Mouse (Mus musculus): ENCODE results near the gene Fam71d. TPM values are rescaled to one million over a fixed set of nuclear protein-coding genes. Genes with fewer than 3 reads are reported as not detected.

Fam71d gene
- total and polyA plus RNA-seq, 3 experiments = not detected

- H3K4me3 ChIP-seq (ENCODE audit: control insufficient read depth in 1 of 2, insufficient read depth in 1 of 2, low read depth in 2 of 2, low read length in 2 of 2) = no peak overlapping the region
- no peaks in the 10 kb centered on the region for H3K9me3 ChIP-seq (replicated peaks; ENCODE audit: insufficient read depth, low read length)
- no peak overlapping the region for H3K27ac ChIP-seq (ENCODE audit: control insufficient read depth, low read depth, low read length)
- TF ChIP-seq GABPA (IDR thresholded peaks at IDR 0.05; ENCODE audit: low read depth, low read length) (no peak), KAT2A (conservative IDR thresholded peaks at IDR 0.05; ENCODE audit: low read depth, low read length) (no peak), ETS1 (IDR thresholded peaks at IDR 0.05; ENCODE audit: low read depth, low read length) (no peak), SIN3A (IDR thresholded peaks at IDR 0.05; ENCODE audit: low read length) (no peak), USF2 (IDR thresholded peaks at IDR 0.05; ENCODE audit: borderline replicate concordance in 1 of 2, insufficient read depth in 1 of 2, low read depth in 1 of 2, low read length in 2 of 2) (no peak), RAD21 (IDR thresholded peaks at IDR 0.05; ENCODE audit: low read depth, low read length) (no peak), RCOR1 (IDR thresholded peaks at IDR 0.05; ENCODE audit: low read depth, low read length) (no peak), MAZ (IDR thresholded peaks at IDR 0.05; ENCODE audit: low read depth, low read length) (no peak), POLR2A (IDR thresholded peaks at IDR 0.05; ENCODE audit: control insufficient read depth in 1 of 2, insufficient read depth in 1 of 2, low read depth in 1 of 2, low read length in 2 of 2, poor library complexity in 1 of 2) (no peak), MAFK (IDR thresholded peaks at IDR 0.05; ENCODE audit: borderline replicate concordance, low read depth, low read length) (no peak), UBTF (IDR thresholded peaks at IDR 0.05; ENCODE audit: borderline replicate concordance, insufficient read depth, low read depth, low read length) (no peak), NRF1 (IDR thresholded peaks at IDR 0.05; ENCODE audit: insufficient read depth, low read depth, low read length, poor library complexity, severe bottlenecking) (no peak), MYC (IDR thresholded peaks at IDR 0.05; ENCODE audit: low read depth, low read length) (no peak), E2F4 (IDR thresholded peaks at IDR 0.05; ENCODE audit: borderline replicate concordance, low read depth, low read length) (no peak), JUND (IDR thresholded peaks at IDR 0.05; ENCODE audit: low read depth, low read length) (no peak), POLR2AphosphoS5 (IDR thresholded peaks at IDR 0.05; ENCODE audit: borderline replicate concordance, low read depth, low read length) (no peak), EP300 (IDR thresholded peaks at IDR 0.05; ENCODE audit: low read depth in 1 of 2, low read length in 2 of 2) (no peak)
- no peaks in the 10 kb centered on the region for H3K27me3 ChIP-seq (ENCODE audit: control insufficient read depth in 1 of 2, insufficient read depth in 2 of 2, low read length in 2 of 2)
- H3K36me3 ChIP-seq (ENCODE audit: control insufficient read depth in 1 of 2, insufficient read depth in 2 of 2, low read length in 2 of 2) = peaks cover 6 to 9% of the 10 kb centered on the region in 2 experiments
- peaks cover 0 to 12% of the 10 kb centered on the region in 2 experiments; a peak in 2 of 4 replicates for H3K4me1 ChIP-seq (ENCODE audit: control insufficient read depth in 1 of 2, insufficient read depth in 2 of 2, low read length in 2 of 2)
- H3K79me2 ChIP-seq (ENCODE audit: control insufficient read depth, insufficient read depth, low read length, poor library complexity) = peaks cover 6% of the 10 kb centered on the region; the same call in 1 of the 2 replicates
- H3K9ac ChIP-seq (ENCODE audit: control insufficient read depth, low read depth, low read length, poor library complexity, severe bottlenecking) = no peak overlapping the region
- DNase-seq (ENCODE audit: low read depth, low spot score) = no peak
These were observed 86.6 kb downstream of the Fam71d start for GRCm38 (mm10) chr12:78777916-78778315.

GRCm38 (mm10) chr12:78778423-78779067 is 87.2 kb downstream of the Fam71d start:
- H3K27ac ChIP-seq (ENCODE audit: control insufficient read depth, low read depth, low read length) = no peak overlapping the region
- H3K79me2 ChIP-seq (ENCODE audit: control insufficient read depth, insufficient read depth, low read length, poor library complexity) = peaks cover 6% of the 10 kb centered on the region; the same call in 1 of the 2 replicates
- no peak overlapping the region for H3K9ac ChIP-seq (ENCODE audit: control insufficient read depth, low read depth, low read length, poor library complexity, severe bottlenecking)
- peaks cover 3 to 6% of the 10 kb centered on the region in 2 experiments for H3K36me3 ChIP-seq (ENCODE audit: control insufficient read depth in 1 of 2, insufficient read depth in 2 of 2, low read length in 2 of 2)
- no peaks in the 10 kb centered on the region for H3K27me3 ChIP-seq (ENCODE audit: control insufficient read depth in 1 of 2, insufficient read depth in 2 of 2, low read length in 2 of 2)
- no peak overlapping the region for H3K4me3 ChIP-seq (ENCODE audit: control insufficient read depth in 1 of 2, insufficient read depth in 1 of 2, low read depth in 2 of 2, low read length in 2 of 2)
- no peaks in the 10 kb centered on the region for H3K9me3 ChIP-seq (replicated peaks; ENCODE audit: insufficient read depth, low read length)
- TF ChIP-seq CHD2 (IDR thresholded peaks at IDR 0.05; ENCODE audit: low read length) = no peak
- no peak for TF ChIP-seq POLR2A (IDR thresholded peaks at IDR 0.05; ENCODE audit: control insufficient read depth in 1 of 2, insufficient read depth in 1 of 2, low read depth in 1 of 2, low read length in 2 of 2, poor library complexity in 1 of 2)
- no peak for TF ChIP-seq TBP (IDR thresholded peaks at IDR 0.05; ENCODE audit: low read depth, low read length)
- TF ChIP-seq MEF2A (IDR thresholded peaks at IDR 0.05; ENCODE audit: extremely low read depth, insufficient replicate concordance, low read depth, low read length, poor library complexity, severe bottlenecking) = no peak
- no peak for TF ChIP-seq EP300 (IDR thresholded peaks at IDR 0.05; ENCODE audit: low read depth in 1 of 2, low read length in 2 of 2)
- no peak for TF ChIP-seq GATA1 (IDR thresholded peaks at IDR 0.05; ENCODE audit: low read depth, low read length)
- no peak for TF ChIP-seq E2F4 (IDR thresholded peaks at IDR 0.05; ENCODE audit: borderline replicate concordance, low read depth, low read length)
- TF ChIP-seq KAT2A (conservative IDR thresholded peaks at IDR 0.05; ENCODE audit: low read depth, low read length) = no peak
- no peak for TF ChIP-seq BHLHE40 (IDR thresholded peaks at IDR 0.05; ENCODE audit: borderline replicate concordance, low read depth, low read length)
- TF ChIP-seq TCF12 (IDR thresholded peaks at IDR 0.05; ENCODE audit: low read depth, low read length) = no peak
- no peak for TF ChIP-seq MYC (IDR thresholded peaks at IDR 0.05; ENCODE audit: low read depth, low read length)
- no peak for TF ChIP-seq MAX (IDR thresholded peaks at IDR 0.05; ENCODE audit: low read length)
- no peak for TF ChIP-seq SIN3A (IDR thresholded peaks at IDR 0.05; ENCODE audit: low read length)
- TF ChIP-seq MYB (IDR thresholded peaks at IDR 0.05; ENCODE audit: low read depth, low read length) = no peak
- no peak for TF ChIP-seq ZC3H11A (IDR thresholded peaks at IDR 0.05; ENCODE audit: low read depth, low read length)
- TF ChIP-seq RAD21 (IDR thresholded peaks at IDR 0.05; ENCODE audit: low read depth, low read length) = no peak
- DNase-seq (ENCODE audit: low read depth, low spot score) = no peak
- peaks cover 0 to 6% of the 10 kb centered on the region in 2 experiments; a peak in 2 of 4 replicates for H3K4me1 ChIP-seq (ENCODE audit: control insufficient read depth in 1 of 2, insufficient read depth in 2 of 2, low read length in 2 of 2)

Data from MEL (cell line).